Mouse (Mus musculus) liver, embryonic 14.5 days (tissue): Measurements from ENCODE around the gene Evi5.

Experiments
- CTCF ChIP-seq: IDR thresholded peaks from 2 replicates; pipeline ENCODE4 v1.5.1; 2016; ENCODE audit warnings: antibody characterized with exemption, low read depth, control low read depth
- EP300 ChIP-seq: IDR thresholded peaks from 2 replicates; pipeline ENCODE4 v1.6.1; 2016; ENCODE audit warnings: antibody characterized with exemption, low read depth

GRCm38 (mm10) chr5:107736171-107736570 is 138.7 kb downstream of the Evi5 start:
- TF ChIP-seq CTCF (no peak), EP300 (no peak)
